Mouse (Mus musculus): ENCODE measurements at regions not wholly inside any gene's neighbourhood (a gene's known extent, or its start where the extent isn't known, plus 50 kb on each side); places are given as distances from the start of the nearest gene placed in this dataset.

DNA sequence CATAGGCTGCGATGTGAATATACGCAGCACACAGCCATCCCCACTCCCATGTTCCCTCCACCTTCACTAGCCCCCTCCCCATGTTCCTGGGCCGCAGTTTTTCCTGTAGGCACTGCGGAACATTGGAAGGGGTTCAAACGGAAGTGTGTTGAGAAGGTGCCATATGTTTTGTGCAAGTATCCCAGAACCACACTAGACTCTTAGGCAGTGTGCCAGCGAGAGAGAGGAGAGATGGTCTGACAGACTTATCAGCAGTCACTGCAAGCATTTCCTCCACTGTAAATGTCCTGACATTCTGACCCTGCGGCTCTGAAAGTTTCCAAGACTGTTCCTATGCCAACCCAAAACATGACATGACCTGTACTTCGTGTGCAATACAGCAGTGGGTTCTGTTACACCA lies 272.7 kb downstream of the Cog6 start:
- Histone ChIP-seq H3K36me3 (no peaks in the 10 kb centered on the region), H3K4me2 (replicated peaks) (no peak overlapping the region), H3K9ac (replicated peaks) (no peak overlapping the region), H3K27me3 (no peaks in the 10 kb centered on the region), H3K4me3 (replicated peaks) (no peak overlapping the region), H3K9me3 (no peaks in the 10 kb centered on the region), H3K27ac (no peak overlapping the region), H3K4me1 (replicated peaks) (0 out of 2 replicates have a peak, but pooled peaks cover 7% of the 10 kb centered on the region)
- 89% methylated on average over 8 of the region's 8 CpGs for WGBS
- ATAC-seq, result no peak

DNA sequence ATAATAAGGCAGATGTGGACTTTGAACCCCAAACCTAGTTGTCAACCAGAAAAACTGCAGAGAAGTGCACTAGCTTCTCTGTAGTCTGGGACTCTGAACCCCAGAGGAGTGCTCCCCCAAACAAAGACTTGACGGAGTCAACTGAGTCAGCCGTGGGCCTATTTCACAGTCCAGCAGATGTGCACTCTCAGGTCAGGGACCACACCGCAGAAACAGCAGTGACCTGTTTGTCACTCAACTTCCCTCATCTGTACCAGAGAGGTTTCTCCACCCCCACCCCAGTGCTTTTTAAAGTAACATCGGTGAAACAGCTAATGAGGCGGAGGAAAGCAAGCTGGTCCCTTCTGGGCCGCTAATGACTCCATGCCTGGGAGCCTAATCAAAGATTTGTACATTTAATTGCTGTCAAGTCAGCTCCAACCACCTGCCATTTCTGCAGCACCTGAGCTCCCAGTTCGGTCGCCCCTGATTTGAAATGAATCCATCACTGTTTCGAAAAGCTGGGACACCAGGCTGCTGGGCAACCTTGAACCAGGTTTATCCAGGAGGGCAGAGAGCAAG lies 276.5 kb downstream of the Cog6 start:
- no peak overlapping the region for H3K27ac ChIP-seq
- 0 out of 2 replicates have a peak, but pooled peaks have one; percentile 20 for ATAC-seq
- 62% methylated on average over 9 of the region's 9 CpGs for whole genome bisulfite sequencing

DNA sequence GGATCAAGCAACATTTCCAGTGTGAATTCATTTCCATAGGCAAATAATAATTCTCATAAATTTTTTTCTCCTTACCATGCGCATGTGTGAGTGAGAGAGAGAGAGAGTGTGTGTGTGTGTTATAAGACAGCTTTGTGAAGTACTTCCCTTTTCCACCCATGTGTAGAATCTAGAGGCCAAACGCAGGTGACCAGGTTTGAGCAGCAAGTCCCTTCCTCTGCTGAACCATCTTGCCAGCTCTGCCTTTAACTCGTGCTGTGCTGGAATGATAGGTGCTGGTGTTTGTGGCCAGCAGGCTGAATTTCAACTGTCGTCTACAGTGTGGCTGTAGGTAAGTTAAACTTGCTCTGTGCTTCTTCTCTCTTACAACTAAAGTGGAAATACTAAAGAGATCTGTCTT lies 277.5 kb downstream of the Cog6 start:
- H3K9ac ChIP-seq (replicated peaks), result no peak overlapping the region
- H3K36me3 ChIP-seq, result no peaks in the 10 kb centered on the region
- 0 out of 2 replicates have a peak, but pooled peaks cover 3% of the 10 kb centered on the region for H3K27me3 ChIP-seq
- no peaks in the 10 kb centered on the region for H3K9me3 ChIP-seq
- no peak overlapping the region for H3K4me2 ChIP-seq (replicated peaks)
- H3K27ac ChIP-seq, result no peak overlapping the region
- no peak for ATAC-seq
- 78% methylated on average over 4 of the region's 4 CpGs for WGBS
- no peak overlapping the region for H3K4me3 ChIP-seq (replicated peaks)
- H3K4me1 ChIP-seq (replicated peaks), result 0 out of 2 replicates have a peak, but pooled peaks cover 7% of the 10 kb centered on the region

More for the DNA sequence above, 276.5 kb downstream of the Cog6 start:
- H3K4me1 ChIP-seq (replicated peaks), result 0 out of 2 replicates have a peak, but pooled peaks cover 7% of the 10 kb centered on the region
- H3K9me3 ChIP-seq, result no peaks in the 10 kb centered on the region
- no peak overlapping the region for H3K9ac ChIP-seq (replicated peaks)
- 0 out of 2 replicates have a peak, but pooled peaks cover 3% of the 10 kb centered on the region for H3K27me3 ChIP-seq
- no peaks in the 10 kb centered on the region for H3K36me3 ChIP-seq
- H3K4me3 ChIP-seq (replicated peaks), result no peak overlapping the region
- no peak overlapping the region for H3K4me2 ChIP-seq (replicated peaks)

DNA sequence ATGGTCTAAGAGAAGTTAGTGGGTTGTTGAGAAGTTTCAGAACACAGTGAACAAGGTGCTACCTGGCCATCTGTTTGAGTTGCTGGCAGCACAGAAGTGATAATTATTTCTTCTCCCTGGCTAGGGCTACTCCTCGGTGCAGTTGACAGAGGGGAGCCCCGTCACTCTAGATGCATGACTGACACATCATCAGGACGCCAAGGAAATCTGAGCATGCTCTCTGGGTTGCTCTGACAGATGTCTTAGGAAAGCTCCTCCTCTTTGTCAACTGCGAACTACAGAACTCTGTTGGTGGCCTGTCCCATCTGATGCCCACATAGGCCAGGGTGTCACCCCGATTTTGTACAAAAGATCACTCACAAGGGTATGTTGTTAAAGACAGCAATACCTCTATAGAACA lies 278.7 kb downstream of the Cog6 start:
- 58% methylated on average over 5 of the region's 5 CpGs for WGBS
- no peak overlapping the region for H3K4me3 ChIP-seq (replicated peaks)
- H3K9ac ChIP-seq (replicated peaks), result no peak overlapping the region

DNA sequence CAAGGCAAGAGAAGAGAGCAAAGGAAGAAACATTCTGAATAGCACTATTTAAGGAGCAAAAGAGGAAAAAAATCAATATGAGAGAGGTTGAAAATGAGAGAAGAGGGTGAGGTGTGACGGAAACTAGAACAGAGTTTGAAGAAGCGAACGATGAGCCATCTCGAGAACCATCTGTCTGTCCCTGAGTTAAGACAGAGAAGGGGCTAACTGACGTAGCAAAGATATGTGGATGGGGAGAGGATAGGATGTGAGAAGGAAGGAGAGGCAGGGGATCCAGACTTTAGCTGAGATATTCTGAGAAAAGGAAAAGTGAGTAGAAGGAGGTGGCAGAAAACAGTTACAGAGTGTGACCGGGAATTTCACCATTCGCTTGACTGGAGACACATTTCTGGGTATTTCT lies 281.1 kb downstream of the Cog6 start:
- H3K4me3 ChIP-seq (replicated peaks), result no peak overlapping the region
- no peak for ATAC-seq
- WGBS, result 95% methylated on average over 7 of the region's 7 CpGs

More for the DNA sequence above, 278.7 kb downstream of the Cog6 start:
- Histone ChIP-seq H3K27ac (no peak overlapping the region), H3K4me2 (replicated peaks) (no peak overlapping the region), H3K36me3 (no peaks in the 10 kb centered on the region), H3K4me1 (replicated peaks) (0 out of 2 replicates have a peak, but pooled peaks cover 7% of the 10 kb centered on the region), H3K27me3 (0 out of 2 replicates have a peak, but pooled peaks cover 3% of the 10 kb centered on the region), H3K9me3 (no peaks in the 10 kb centered on the region)
- ATAC-seq, result no peak

DNA sequence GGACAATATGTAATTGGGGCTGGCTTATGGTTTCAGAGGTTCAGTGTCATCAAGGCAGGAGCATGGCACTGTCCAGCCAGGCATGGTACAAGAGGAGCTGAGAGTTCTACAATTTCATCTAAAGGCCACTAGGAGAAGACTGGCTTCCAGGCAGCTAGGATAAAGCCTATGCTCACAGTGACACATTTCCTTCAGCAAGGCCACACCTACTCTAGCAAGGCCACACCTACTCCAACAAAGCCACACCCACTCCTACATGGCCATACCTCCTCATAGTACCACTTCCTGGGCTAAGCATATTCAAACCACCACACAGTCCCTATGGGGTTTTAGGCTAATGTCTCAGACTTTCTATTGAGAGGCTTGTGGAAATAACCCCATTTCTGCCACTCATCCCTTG lies 285.1 kb downstream of the Cog6 start:
- H3K9ac ChIP-seq (replicated peaks), result no peak overlapping the region
- 0 out of 2 replicates have a peak, but pooled peaks cover 5% of the 10 kb centered on the region for H3K27me3 ChIP-seq
- no peak overlapping the region for H3K4me3 ChIP-seq (replicated peaks)
- H3K4me2 ChIP-seq (replicated peaks), result no peak overlapping the region
- H3K27ac ChIP-seq, result no peak overlapping the region
- H3K36me3 ChIP-seq, result no peaks in the 10 kb centered on the region
- ATAC-seq, result no peak
- no peaks in the 10 kb centered on the region for H3K4me1 ChIP-seq (replicated peaks)
- no peaks in the 10 kb centered on the region for H3K9me3 ChIP-seq

More for the DNA sequence above, 281.1 kb downstream of the Cog6 start:
- H3K4me2 ChIP-seq (replicated peaks), result no peak overlapping the region
- H3K27ac ChIP-seq, result no peak overlapping the region
- no peak overlapping the region for H3K9ac ChIP-seq (replicated peaks)
- H3K4me1 ChIP-seq (replicated peaks), result 0 out of 2 replicates have a peak, but pooled peaks cover 6% of the 10 kb centered on the region
- H3K9me3 ChIP-seq, result no peaks in the 10 kb centered on the region
- H3K36me3 ChIP-seq, result no peaks in the 10 kb centered on the region
- H3K27me3 ChIP-seq, result 0 out of 2 replicates have a peak, but pooled peaks cover 3% of the 10 kb centered on the region

DNA sequence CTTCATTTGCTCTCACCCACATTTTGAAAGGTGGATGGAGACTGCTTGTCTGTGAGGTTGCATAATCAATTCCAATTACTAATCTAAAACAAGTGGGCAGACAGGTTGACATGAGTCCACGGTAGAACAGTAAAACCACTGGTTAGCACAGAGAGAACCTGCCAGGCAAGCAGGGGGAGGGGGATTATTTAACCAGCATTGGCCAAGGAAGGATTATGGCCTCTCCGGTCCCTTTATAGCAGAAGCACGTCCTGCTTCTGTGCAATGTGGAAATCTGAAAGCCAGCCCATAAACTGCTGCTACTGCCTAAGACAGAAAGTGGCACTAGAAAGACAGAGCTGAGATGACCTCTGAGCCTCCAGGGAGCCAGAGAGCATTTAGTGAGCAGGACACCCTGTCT lies 285.5 kb downstream of the Cog6 start:
- Histone ChIP-seq H3K36me3 (no peaks in the 10 kb centered on the region), H3K4me1 (replicated peaks) (no peaks in the 10 kb centered on the region), H3K9me3 (no peaks in the 10 kb centered on the region), H3K9ac (replicated peaks) (no peak overlapping the region), H3K4me2 (replicated peaks) (no peak overlapping the region), H3K27ac (no peak overlapping the region), H3K27me3 (0 out of 2 replicates have a peak, but pooled peaks cover 6% of the 10 kb centered on the region), H3K4me3 (replicated peaks) (no peak overlapping the region)
- WGBS, result 80% methylated on average over 3 of the region's 3 CpGs
- ATAC-seq, result no peak

DNA sequence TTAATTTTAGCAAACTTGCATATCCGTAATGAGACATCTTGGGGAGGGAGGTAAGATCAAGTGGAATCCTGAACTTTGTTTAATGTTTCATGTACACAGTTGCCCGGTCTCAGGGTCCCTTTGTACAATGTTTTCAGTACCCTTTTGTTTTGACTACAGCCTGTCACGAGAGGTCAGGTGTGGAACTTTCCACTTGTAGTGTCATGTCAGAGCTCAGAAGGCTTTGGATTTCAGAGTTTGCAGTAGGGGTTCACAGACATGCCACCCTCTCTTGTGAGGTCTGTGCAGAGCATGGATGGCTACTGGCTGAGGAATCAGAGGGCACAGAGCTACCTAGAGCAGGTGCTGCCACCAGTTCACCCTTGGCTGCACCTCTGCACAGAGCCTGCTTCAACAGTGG lies 287.3 kb downstream of the Cog6 start:
- H3K4me1 ChIP-seq (replicated peaks), result no peaks in the 10 kb centered on the region
- H3K4me2 ChIP-seq (replicated peaks), result no peak overlapping the region
- H3K4me3 ChIP-seq (replicated peaks), result no peak overlapping the region
- H3K27ac ChIP-seq, result no peak overlapping the region
- no peaks in the 10 kb centered on the region for H3K9me3 ChIP-seq
- no peak overlapping the region for H3K9ac ChIP-seq (replicated peaks)
- no peaks in the 10 kb centered on the region for H3K36me3 ChIP-seq
- 92% methylated on average over 3 of the region's 3 CpGs for WGBS
- H3K27me3 ChIP-seq, result 0 out of 2 replicates have a peak, but pooled peaks cover 3% of the 10 kb centered on the region
- ATAC-seq, result no peak

DNA sequence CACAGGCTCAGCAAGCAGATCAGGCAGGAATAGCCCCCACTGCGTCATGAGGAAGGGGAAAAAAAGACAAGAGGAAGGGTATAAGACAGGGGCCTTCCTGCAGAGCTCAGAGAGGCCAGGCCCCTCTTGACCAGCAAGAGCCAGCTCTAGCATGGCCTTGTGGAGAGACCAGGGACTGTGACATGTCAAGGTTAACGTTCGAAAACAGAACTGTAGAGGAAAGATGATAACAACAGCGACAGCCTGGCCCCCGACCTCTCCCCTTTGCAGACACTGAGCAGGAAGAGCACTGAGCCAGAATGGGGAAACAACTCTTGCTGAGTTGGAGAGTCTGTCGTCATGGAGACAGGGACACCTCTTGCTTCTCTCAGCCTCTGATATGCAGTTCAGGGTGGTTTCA lies 288.2 kb downstream of the Cog6 start:
- no peak for ATAC-seq
- 70% methylated on average over 6 of the region's 6 CpGs for WGBS
- Histone ChIP-seq H3K9ac (replicated peaks) (no peak overlapping the region), H3K27me3 (0 out of 2 replicates have a peak, but pooled peaks cover 3% of the 10 kb centered on the region), H3K4me2 (replicated peaks) (no peak overlapping the region), H3K27ac (no peak overlapping the region), H3K4me3 (replicated peaks) (no peak overlapping the region), H3K9me3 (no peaks in the 10 kb centered on the region), H3K36me3 (no peaks in the 10 kb centered on the region), H3K4me1 (replicated peaks) (no peaks in the 10 kb centered on the region)

DNA sequence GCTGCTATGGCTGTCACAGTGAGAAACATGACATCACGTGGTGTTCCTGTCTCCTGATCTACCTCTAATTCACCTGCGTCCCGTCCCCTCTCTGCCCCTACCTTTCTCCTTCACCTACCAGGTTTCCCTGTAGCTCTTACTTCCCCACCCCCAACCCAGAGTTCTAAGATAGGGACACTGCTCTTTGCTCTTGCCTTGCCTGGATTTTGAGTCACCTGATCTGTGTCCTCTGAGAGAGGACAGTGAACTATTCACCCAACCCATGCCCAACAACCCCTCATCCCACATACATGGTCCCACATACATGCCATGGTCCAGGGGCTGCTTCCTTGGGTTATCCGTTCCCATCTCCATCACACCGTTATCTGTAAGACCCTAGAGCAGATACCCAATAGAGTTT lies 288.6 kb downstream of the Cog6 start:
- Histone ChIP-seq H3K27ac (no peak overlapping the region), H3K4me3 (replicated peaks) (no peak overlapping the region), H3K4me2 (replicated peaks) (no peak overlapping the region), H3K9ac (replicated peaks) (no peak overlapping the region), H3K36me3 (no peaks in the 10 kb centered on the region), H3K27me3 (0 out of 2 replicates have a peak, but pooled peaks cover 3% of the 10 kb centered on the region), H3K4me1 (replicated peaks) (no peaks in the 10 kb centered on the region), H3K9me3 (no peaks in the 10 kb centered on the region)
- 94% methylated on average over 5 of the region's 5 CpGs for WGBS
- no peak for ATAC-seq

DNA sequence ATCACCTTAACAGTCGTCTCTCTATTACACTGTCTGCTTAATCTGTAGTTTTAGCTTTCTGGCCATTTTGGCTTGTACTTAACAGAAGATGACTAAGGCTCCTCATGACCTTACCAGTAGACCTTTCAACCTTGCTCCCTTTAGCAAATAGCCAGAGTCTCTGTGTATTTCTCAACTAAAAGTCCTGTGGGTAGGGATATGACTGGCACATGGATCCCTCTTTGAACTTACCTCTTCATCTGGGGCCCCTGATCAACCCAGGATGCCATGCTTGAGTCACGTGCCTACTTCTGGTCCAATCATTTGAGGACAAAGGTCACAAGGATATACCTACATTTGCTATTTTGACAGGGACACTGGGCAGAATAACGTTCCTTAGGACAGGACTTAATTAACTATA lies 292.7 kb downstream of the Cog6 start:
- H3K9ac ChIP-seq (replicated peaks), result no peak overlapping the region
- H3K27ac ChIP-seq, result no peak overlapping the region
- WGBS, result 86% methylated on average over 3 of the region's 3 CpGs
- no peak for ATAC-seq
- H3K36me3 ChIP-seq, result no peaks in the 10 kb centered on the region
- H3K4me3 ChIP-seq (replicated peaks), result no peak overlapping the region
- no peaks in the 10 kb centered on the region for H3K4me1 ChIP-seq (replicated peaks)
- H3K4me2 ChIP-seq (replicated peaks), result no peak overlapping the region
- 0 out of 2 replicates have a peak, but pooled peaks cover 3% of the 10 kb centered on the region for H3K27me3 ChIP-seq
- H3K9me3 ChIP-seq, result no peaks in the 10 kb centered on the region

DNA sequence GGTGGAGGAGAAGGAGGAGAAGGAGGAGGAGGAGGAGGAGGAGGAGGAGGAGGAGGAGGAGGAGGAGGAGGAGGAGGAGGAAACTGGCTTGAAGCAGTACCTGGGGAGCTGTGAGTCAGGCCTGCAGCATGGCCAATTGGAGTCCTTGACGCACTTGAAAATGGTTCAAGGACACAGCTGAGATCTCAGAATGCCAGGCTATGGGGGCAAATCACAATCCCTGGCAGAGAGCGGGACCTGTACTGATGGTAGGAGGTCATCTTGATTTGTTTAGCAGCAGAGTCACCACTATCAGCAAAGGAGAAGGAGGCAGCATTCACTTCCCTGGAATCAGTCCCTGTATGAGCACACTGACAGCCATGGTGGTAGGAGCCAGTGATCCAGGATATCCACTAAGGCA lies 294.1 kb downstream of the Cog6 start:
- 0 out of 2 replicates have a peak, but pooled peaks cover 3% of the 10 kb centered on the region for H3K27me3 ChIP-seq
- ATAC-seq, result no peak
- H3K36me3 ChIP-seq, result no peaks in the 10 kb centered on the region
- H3K9ac ChIP-seq (replicated peaks), result no peak overlapping the region
- no peak overlapping the region for H3K4me3 ChIP-seq (replicated peaks)
- WGBS, result 96% methylated on average over 2 of the region's 2 CpGs
- no peak overlapping the region for H3K4me2 ChIP-seq (replicated peaks)
- H3K27ac ChIP-seq, result no peak overlapping the region
- H3K9me3 ChIP-seq, result no peaks in the 10 kb centered on the region
- no peaks in the 10 kb centered on the region for H3K4me1 ChIP-seq (replicated peaks)

DNA sequence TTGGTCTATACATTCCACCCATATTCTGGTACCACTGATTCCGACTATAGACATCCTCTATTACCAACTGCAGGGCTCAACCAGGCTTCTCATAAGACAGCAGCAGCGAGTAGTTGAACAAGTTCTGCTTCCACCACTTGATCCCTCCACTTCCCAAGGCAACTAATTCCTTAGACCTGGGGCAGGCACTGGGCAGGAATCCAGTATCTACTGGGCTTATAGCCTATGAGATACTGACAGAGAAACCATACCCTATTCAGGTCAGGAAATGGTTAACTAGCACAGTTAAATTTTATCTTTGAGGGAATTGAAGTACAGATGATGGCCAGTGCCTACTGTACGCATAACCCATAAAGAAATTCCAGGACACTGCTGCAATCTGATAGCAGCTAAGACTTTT lies 297.9 kb downstream of the Cog6 start:
- H3K4me1 ChIP-seq (replicated peaks), result no peaks in the 10 kb centered on the region
- H3K27ac ChIP-seq, result no peak overlapping the region
- H3K27me3 ChIP-seq, result no peaks in the 10 kb centered on the region
- no peaks in the 10 kb centered on the region for H3K9me3 ChIP-seq
- no peak for ATAC-seq
- H3K9ac ChIP-seq (replicated peaks), result no peak overlapping the region
- no peak overlapping the region for H3K4me3 ChIP-seq (replicated peaks)
- no peak overlapping the region for H3K4me2 ChIP-seq (replicated peaks)
- no peaks in the 10 kb centered on the region for H3K36me3 ChIP-seq
- WGBS, result 87% methylated on average over 3 of the region's 3 CpGs

Data from midbrain, embryonic 13.5 days (tissue).